Mouse (Mus musculus) CH12.LX (cell line): ENCODE measurements around the gene Nup210l.

ENCODE experiments used
- CTCF ChIP-seq, 2 experiments: IDR thresholded peaks in 1 of 2; conservative IDR thresholded peaks in 1 of 2; 2 replicates each; pipeline ENCODE4 v1.5.1; 2011 to 2012; ENCODE audit warnings: low read depth in 2 of 2, low read length in 2 of 2, improper control_type of control experiment in 1 of 2, inconsistent platforms in 1 of 2, mild to moderate bottlenecking in 1 of 2, moderate library complexity in 1 of 2
- EP300 ChIP-seq: IDR thresholded peaks from 2 replicates; pipeline ENCODE4 v1.6.1; 2011; ENCODE audit warnings: low read length, improper control_type of control experiment
- GABPA ChIP-seq: IDR thresholded peaks from 2 replicates; pipeline ENCODE4 v1.6.1; 2012; ENCODE audit warnings: low read depth, low read length, improper control_type of control experiment, inconsistent platforms; ENCODE audit not compliant: insufficient replicate concordance
- HCFC1 ChIP-seq: IDR thresholded peaks from 2 replicates; pipeline ENCODE4 v1.6.1; 2012; ENCODE audit warnings: low read depth, mild to moderate bottlenecking, inconsistent platforms, low read length, improper control_type of control experiment
- MEF2A ChIP-seq: IDR thresholded peaks from 2 replicates; pipeline ENCODE4 v1.6.1; 2014; ENCODE audit warnings: low read depth, mild to moderate bottlenecking, inconsistent platforms, low read length, improper control_type of control experiment, borderline replicate concordance
- POLR2A ChIP-seq: IDR thresholded peaks from 2 replicates; pipeline ENCODE4 v1.6.1; 2011; ENCODE audit warnings: low read depth, mild to moderate bottlenecking, improper control_type of control experiment, low read length
- RAD21 ChIP-seq: IDR thresholded peaks from 2 replicates; pipeline ENCODE4 v1.6.1; 2011; ENCODE audit warnings: low read depth, mild to moderate bottlenecking, low read length, improper control_type of control experiment, moderate library complexity
- RCOR1 ChIP-seq: conservative IDR thresholded peaks from 2 replicates; pipeline ENCODE4 v1.6.1; 2012; ENCODE audit warnings: low read depth, mild to moderate bottlenecking, inconsistent platforms, low read length, improper control_type of control experiment
- SMC3 ChIP-seq: IDR thresholded peaks from 2 replicates; pipeline ENCODE4 v1.6.1; 2011; ENCODE audit warnings: low read depth, low read length, improper control_type of control experiment
- TBP ChIP-seq: conservative IDR thresholded peaks from 2 replicates; pipeline ENCODE4 v1.6.1; 2011; ENCODE audit warnings: low read depth, low read length, improper control_type of control experiment
- ZC3H11A ChIP-seq: IDR thresholded peaks from 2 replicates; pipeline ENCODE4 v1.6.1; 2012; ENCODE audit warnings: low read depth, mild to moderate bottlenecking, inconsistent platforms, low read length, improper control_type of control experiment
- ZKSCAN1 ChIP-seq: IDR thresholded peaks from 2 replicates; pipeline ENCODE4 v1.6.1; 2012; ENCODE audit warnings: low read depth, inconsistent platforms, low read length, improper control_type of control experiment, borderline replicate concordance

DNA sequence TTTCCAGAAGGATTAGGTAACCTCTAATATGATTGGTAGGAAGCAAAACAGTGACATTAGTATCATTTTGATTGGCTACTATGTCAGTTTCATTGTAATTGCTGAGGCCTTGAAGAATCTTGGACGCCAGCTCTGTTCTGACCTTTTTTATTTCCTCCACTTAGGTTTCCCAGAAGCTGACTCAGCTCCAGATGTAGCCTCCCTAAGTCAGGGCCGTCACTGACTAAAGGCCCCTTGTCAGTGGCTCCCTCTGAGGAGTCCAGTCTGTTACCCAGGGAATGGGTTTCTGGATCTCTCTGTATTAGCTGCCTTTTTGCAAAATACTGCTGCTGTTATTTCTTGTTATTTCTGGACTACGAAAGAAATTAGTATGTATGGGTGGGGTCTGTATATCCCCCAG is 11.6 kb downstream of the Nup210l start:
- no peak for TF ChIP-seq RCOR1
- TF ChIP-seq TBP, result no peak
- TF ChIP-seq SMC3, result no peak
- no peak for TF ChIP-seq POLR2A
- no peak for TF ChIP-seq CTCF (conservative IDR thresholded peaks at IDR 0.05 in 1 of 2, IDR thresholded peaks at IDR 0.05 in 1 of 2; ENCODE audit: low read depth in 2 of 2, low read length in 2 of 2)
- no peak for TF ChIP-seq EP300
- TF ChIP-seq ZC3H11A, result no peak
- TF ChIP-seq RAD21, result no peak
- no peak for TF ChIP-seq HCFC1
- TF ChIP-seq MEF2A, result no peak
- TF ChIP-seq GABPA, result no peak
- no peak for TF ChIP-seq ZKSCAN1
